Mouse (Mus musculus) hematopoietic stem cell, adult 5-6 weeks (primary cell): ENCODE results near the gene Cux2. TPM values are rescaled to one million over a fixed set of nuclear protein-coding genes. Genes with fewer than 3 reads are reported as not detected.

Experiments used
- ATAC-seq, 2 experiments: fragments of 125-278 bp in 1 of 2; replicated peaks in 1 of 2; 2 replicates each; pipeline ENCODE4 v1.8.0; 2016 to 2017; ENCODE audit warnings: inconsistent platforms in 2 of 2, mild to moderate bottlenecking in 2 of 2, moderate number of reproducible peaks in 2 of 2, low read depth in 1 of 2, moderate TSS enrichment in 1 of 2; ENCODE audit not compliant: low FRiP score in 2 of 2, poor library complexity in 2 of 2, severe bottlenecking in 2 of 2, insufficient read depth in 1 of 2, low TSS enrichment in 1 of 2
- total RNA-seq: library from RNA; stranded (forward); fragments of 172-1452, 232-1000 nt; gene quantifications from 2 replicates; pipeline ENCODE4 v1.2.3, GENCODE M21; 2017

The Cux2 gene
- total RNA-seq, 1 experiment from 2014 or later: not detected

GRCm38 (mm10) chr5:121813744-121814143 is 236.2 kb downstream of the Cux2 start:
- no peak for ATAC-seq

DNA sequence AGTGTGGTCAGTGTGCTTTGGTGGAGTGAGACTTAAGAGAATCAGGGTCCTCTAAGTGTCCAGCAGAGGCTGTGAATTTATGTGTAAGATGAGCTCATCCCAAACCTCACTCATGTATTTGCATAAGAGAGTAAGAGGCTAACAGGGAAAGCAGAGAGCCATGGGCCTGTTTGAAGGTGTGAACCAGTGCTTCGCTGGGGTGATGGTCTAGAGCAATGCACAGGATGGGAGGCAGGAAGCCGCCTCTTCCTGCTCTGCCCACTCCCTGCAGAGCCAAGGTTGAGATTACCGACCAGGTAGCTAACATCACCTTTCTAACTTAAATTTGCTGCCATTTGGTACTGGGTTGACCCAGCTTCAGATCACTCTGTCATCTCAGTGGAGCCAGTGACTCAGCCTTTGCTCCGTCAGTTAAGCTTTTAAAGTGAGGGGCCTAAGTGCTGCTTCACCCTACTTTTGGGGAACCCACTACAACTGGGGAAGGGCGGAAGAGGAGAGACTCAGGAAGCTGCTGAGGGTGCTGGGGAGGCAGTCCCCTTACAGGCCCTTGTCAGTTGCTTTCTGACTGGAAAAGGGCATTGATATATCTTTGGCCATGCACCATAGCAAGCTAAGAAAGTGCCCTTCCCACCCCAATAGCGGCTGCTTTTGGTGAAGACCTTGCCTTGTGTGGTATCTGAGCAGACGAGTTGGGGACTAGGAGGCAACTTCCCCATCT is 237.2 kb downstream of the Cux2 start:
- ATAC-seq: no peak

DNA sequence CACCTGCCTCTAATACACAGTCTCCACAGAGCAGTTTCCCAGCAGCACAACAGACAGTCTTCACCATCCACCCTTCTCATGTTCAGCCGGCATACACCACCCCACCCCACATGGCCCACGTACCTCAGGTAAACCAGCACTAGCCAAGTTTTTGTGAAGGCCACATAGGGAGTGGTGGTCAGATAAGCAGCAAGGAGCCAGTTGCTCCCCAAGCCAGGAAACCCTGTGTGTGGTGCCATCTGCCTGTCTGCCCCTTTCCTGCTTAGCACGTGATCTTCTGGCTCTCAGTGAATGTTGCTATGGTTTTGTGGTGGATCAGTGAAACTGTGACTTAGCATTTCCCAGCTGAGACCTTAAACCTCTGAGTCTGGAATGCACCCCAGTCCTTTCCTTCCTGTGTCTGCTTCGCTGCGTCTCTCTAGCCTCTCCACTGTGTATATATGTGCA is 238.4 kb downstream of the Cux2 start:
- ATAC-seq: peak; percentile 77 to 80

DNA sequence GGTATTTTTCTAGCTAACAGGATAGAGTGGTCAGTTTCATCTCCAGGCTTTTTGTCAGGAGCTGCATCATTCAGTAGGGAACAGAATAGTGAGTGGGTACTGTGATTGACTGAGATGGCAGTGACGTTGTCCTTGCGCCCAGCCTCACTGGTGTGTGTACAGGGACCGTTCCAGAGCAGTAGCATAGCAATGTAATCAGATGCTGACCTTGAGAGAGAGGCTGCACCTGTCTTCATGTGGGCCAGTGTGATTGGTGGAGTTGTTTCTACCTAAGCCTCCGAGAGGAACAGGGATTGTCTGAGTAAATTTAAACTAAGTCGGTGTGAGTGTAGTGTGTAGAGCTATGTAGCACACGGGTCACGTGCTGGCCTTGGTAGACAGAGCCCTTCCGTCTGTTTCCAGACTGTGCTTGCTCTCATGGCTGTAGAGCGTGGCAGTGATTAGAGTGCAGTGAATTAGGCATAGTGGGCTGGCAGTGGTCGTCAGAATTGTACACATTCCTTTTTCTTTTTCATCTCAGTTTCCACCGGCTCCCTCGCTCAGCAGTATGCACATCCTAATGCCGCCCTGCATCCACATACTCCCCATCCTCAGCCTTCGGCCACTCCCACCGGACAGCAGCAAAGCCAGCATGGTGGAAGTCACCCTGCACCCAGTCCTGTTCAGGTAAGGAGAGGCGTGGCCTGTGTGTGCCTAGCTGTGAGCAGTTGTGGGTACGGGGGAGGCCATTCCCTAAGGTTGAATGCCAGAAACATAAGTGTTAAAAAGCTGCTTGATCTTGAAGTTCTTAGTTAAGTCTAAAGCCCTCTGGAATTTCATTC is 239.4 kb downstream of the Cux2 start:
- ATAC-seq: no peak

GRCm38 (mm10) chr5:121809667-121810224 is 240.2 kb downstream of the Cux2 start:
- ATAC-seq: no peak

GRCm38 (mm10) chr5:121808202-121808601 is 241.7 kb downstream of the Cux2 start:
- ATAC-seq: no peak

DNA sequence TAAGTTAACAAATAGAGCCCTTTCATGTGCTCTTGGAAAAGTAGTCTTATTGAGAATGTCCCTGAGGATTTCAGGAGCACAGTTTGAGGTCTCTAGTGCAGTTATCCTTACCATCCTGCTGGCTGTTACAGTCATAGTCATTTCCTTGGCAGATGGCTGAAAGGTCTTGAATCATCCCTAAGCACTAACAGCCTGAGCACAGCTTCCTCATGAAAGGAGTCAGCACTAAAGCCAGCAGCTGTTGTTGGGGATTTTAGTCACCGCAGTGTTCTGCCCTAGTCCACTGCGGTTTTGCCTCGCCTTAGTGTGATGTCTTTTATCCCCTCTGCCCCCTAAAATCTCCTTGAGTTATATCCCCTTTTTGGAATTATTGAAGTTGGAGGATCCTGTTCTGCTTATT is 242.7 kb downstream of the Cux2 start:
- ATAC-seq: no peak

Other genes starting within 250 kb of the Cux2 start
- gene Sh2b3, start 212.5 kb downstream of the Cux2 start, total RNA-seq: 18.6 and 23.2 TPM in 2 replicates
- gene Pheta1, start 201.1 kb downstream of the Cux2 start, total RNA-seq: 3.3 and 4.2 TPM in 2 replicates
- gene Myl2, start 50.8 kb upstream of the Cux2 start, total RNA-seq: 3.9 TPM in 1 of 2 replicates, not detected in the other
- gene Ccdc63, start 90.7 kb upstream of the Cux2 start, total RNA-seq: 0.20 and 1.0 TPM in 2 replicates
- 202 and 213 TPM in 2 replicates for gene Ppp1cc, start 108.2 kb upstream of the Cux2 start, total RNA-seq
- 9.6 and 26.1 TPM in 2 replicates for gene Hvcn1, start 156.7 kb upstream of the Cux2 start, total RNA-seq
- 7.1 and 12.2 TPM in 2 replicates for gene Tctn1, start 214.4 kb upstream of the Cux2 start, total RNA-seq
- gene Pptc7, start 234.3 kb upstream of the Cux2 start, total RNA-seq: 18.0 and 20.8 TPM in 2 replicates